Mouse (Mus musculus): ENCODE results near the gene Scyl1.
A peak's percentile ranks its signal among the peaks of the same experiment; 100 is the strongest.

Scyl1 gene

DNA sequence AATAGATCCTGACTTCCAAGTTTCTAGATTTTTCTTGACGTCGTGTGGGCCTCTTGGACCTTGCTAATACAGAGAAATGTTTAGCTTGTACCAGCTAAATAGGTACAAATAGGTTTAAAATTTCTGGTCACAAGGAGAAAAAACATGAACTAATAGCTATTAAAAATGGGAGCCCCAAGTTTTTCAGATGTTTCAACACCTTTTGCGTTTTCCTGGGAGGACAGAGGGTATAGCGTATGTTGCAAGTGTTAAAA, 31.5 kb upstream of the Scyl1 start:
- no peak for DNase-seq

- peak; percentile 92 for DNase-seq
Observed at GRCm38 (mm10) chr19:5802011-5802786, 31.0 kb upstream of the Scyl1 start.

GRCm38 (mm10) chr19:5801432-5801964, 30.3 kb upstream of the Scyl1 start:
- no peak for DNase-seq

- no peak for DNase-seq
Observed at GRCm38 (mm10) chr19:5800632-5801431, 29.6 kb upstream of the Scyl1 start.

DNA sequence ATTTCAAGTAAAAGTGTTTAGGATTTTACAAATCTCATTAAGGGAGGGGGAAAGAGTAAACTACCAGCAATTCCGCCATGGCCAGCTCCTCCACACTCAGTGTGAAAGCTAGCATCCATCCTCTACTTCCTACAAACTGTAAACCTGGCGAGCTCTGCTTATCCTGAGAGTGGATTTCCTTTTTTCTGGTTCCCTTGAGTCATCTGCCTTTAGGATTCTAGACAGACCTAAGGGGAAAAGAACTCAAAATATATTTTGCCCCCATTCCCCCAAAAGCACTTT, 29.1 kb upstream of the Scyl1 start:
- no peak for DNase-seq

DNA sequence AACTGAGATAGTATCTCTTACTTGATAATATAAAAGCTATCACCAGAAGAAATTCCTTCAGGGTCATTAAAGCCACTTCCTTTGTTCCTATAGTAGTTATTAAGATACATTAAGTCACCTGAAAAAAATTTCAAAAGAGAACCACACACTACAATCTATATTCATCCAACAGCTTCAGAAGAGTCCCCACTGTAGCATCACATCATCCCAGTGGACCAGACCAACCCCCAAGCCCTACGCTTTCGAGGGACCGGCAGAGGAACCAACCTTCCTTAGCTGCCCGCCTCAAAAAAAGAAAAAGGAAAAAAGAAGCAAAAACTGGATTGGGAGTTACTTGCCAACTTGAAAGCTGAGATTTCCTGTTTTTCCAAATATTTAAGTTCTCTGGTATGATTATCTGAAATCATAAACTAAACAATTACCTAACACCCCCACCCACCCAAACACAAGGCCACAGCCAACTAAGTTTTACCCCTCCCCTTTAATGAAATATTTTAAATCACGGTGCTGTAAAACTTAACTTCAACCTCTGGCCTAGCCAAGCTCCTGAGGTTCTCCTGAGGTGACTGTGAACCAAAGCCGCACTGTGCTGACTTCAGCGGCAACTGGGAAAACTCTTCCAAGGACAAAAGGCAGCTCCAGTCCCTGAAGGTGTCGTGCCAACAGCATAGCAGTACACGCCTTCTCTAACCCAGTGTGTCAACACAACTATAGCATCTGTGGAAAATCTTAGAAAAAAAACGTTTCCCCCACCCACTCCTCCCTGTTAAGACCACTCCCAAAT, 28.5 kb upstream of the Scyl1 start:
- DNase-seq: no peak

DNA sequence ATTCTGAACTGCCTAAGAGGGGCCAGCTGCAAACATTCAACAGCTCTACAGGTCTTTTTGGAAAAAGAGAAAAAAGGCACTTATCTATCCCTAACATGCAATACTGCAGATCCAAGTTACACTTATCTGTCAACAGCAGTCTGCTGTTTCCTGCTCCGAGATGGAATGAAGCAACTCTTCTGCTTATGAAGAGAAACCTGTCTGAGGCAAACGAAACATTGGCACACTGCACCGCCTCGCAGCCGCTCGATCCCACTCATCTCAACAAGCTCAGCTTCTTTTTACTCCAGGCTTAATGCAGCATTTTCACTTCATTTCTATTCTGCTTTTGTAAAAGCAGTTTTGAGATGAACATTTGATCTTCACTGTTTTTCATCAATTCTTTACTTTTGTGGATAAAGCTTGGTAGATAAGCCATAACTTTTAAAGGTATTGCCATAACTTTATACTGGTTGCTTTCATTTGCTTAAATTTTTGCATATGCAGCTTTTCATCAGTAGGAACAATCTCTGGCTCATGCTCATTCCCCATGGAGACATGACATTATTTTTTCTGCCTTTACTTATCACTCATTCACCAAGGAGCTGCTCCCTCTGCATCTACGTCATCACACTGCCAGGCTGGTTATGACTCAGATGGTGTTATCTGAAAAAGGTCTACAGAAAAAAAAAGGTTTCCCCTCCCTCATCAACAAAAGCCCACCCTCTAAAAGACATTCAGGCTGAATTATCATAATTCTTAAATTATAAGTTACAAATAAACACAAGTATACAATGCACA, 27.7 kb upstream of the Scyl1 start:
- DNase-seq: no peak

DNA sequence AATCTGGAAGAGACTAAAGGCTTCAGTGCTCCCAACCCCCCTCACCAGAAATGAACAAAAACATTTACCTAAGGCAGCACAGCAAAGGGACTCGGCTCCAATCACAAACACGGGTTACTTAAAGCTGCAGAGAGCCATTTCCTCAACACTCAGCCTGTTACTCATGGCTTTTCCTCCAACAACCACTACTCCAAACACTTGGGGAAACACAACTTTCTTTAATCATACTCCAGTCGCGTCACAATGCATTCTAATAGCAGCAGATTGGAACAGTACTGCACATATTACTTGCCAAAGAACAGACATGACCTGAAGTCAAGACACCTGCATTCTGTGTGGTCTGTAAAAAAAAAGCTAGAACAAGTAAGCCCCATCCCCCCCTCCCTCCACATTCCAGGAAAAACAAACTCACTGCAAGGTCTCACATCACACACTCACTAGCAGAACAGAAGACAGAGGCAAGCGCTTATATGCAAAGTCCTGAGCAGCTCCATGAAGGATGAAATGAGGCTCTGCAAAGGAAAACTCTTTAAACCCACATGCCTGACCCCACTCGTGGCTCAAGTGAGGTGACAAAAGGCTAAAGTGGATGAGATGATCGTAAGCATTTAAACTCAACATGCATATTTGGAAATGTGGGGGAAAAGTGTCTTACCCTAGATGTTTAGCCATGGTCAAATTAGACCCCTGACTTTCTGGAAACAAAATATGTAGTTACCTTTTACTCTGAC, 26.3 kb upstream of the Scyl1 start:
- no peak for DNase-seq

GRCm38 (mm10) chr19:5796573-5797111, 25.4 kb upstream of the Scyl1 start:
- DNase-seq: no peak

- no peak for DNase-seq
Observed at GRCm38 (mm10) chr19:5795668-5796572, 24.7 kb upstream of the Scyl1 start.

DNA sequence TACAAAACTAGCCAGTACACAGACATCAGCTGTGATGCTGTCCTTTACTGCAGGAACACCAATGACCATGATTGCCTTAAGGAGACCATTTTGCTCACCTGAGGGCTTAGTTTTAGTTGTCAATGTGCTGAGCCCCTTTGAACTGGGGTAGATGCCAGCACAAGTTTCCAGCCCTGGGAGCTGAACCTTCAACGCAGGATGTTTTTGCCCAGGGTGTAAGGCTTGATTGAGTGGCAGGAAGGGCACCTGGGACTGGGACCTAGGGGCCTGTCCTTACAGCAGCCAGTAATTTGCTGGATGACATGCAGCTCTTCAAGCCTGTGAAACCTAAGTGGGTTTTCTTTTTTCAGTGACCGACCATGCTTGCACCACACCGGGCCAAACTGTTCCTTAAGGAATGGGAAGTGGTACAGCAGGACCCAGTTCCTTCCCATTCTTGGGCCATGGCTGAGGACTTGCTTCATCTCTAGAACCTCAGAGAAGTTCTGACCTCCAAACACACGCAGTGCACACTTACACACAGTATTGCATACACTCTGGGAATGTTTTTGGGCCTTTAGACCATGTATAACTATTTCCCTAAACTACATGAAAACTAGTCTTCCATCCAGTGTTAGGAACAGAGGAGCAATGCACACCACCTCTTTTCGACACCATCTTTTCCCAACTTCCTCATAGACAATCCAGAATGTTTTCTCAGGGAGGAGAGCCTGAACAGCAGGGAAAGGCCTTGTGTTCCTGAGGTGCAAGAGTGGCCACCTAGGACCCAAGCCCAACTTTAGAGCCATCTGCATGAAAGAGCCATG, 23.8 kb upstream of the Scyl1 start:
- no peak for DNase-seq

DNA sequence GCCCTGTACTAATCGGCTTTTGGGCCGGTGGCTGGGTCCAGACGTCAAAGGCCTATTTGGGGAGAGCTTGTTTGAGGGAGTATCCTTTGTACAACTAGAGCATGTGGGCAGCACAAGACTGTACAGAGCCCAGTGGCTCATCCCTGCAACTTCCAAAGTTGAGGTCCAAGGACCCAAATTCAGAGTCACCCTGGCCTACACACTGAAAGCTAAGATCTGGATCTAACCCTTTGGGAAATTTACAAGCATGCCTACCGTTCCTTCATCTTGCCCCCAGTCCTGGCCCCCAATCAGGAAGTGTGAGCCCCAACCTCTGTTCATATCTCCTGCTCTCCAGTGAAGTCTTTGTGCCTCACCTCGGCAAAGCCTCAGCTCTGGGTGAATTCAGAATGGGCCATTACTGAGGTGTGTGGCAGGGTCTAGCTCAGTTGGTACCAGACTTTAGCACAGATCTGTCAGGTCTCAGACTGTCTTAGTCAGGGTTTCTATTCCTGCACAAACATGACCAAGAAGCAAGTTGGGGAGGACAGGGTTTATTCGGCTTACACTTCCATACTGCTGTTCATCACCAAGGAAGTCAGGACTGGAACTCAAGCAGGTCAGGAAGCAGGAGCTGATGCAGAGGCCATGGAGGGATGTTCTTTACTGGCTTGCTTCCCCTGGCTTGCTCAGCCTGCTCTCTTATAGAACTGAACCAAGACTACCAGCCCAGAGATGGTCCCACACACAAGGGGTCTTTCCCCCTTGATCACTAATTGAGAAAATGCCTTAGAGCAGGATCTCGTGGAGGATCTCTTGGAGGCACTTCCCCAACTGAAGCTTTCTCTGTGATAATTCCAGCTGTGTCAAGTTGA, 22.9 kb upstream of the Scyl1 start:
- DNase-seq: peak; percentile 32

DNA sequence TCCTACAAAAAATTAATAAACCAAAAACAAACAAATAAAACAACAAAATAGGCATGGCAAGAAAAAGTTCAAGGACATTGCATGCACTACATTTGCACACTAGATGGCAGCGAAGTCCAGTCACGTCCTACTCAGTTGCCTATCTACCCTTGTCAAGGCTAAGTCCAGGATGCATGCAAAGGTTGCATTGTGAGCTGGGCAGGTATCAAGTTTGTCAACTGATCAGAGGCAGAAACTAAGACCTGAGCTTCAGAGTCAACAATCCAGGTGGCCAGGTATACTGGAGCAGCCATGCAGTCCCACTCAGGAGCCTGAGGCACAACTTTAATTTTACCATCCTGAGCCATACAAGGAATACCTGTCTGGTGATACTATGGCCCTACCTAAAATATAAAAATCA, 21.9 kb upstream of the Scyl1 start:
- peak; percentile 64 for DNase-seq

DNA sequence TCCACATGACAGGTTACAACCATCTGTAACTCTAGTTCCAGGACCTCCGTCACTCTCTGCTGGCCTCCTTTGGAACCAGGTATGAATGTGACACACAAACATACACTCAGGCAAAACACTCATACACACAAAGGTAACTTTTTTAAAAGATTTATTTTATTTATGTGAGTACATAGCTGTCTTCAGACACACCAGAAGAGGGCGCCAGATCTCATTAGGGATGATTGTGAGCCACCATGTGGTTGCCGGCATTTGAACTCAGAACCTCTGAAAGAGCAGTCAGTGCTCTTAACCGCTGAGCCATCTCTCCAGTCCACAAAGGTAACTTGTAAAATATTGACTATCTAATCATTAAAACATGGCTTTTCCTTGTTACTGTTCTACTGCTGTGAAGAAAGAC, 20.1 kb upstream of the Scyl1 start:
- no peak for DNase-seq

- DNase-seq: no peak
Observed at GRCm38 (mm10) chr19:5789066-5789465, 17.8 kb upstream of the Scyl1 start.

DNA sequence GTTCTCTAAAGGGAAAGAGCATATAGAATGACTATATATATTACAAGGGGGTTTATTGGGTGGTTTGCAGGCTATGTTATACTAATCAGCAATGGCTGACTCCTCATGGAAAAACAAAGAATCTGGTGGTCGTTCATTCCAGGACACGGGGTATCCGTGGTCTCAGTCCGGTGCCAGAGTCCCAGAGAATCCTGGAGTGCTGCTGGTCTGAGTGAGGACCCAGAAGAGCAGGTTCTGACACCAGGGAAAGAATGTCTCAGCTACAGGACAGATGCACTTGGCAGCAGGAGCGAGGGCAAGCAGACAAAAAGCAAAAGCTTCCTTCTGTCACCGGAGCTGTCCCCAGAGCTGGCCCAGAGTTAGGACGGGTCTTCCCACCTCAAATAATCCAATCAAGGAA, 17.4 kb upstream of the Scyl1 start:
- no peak for DNase-seq

DNA sequence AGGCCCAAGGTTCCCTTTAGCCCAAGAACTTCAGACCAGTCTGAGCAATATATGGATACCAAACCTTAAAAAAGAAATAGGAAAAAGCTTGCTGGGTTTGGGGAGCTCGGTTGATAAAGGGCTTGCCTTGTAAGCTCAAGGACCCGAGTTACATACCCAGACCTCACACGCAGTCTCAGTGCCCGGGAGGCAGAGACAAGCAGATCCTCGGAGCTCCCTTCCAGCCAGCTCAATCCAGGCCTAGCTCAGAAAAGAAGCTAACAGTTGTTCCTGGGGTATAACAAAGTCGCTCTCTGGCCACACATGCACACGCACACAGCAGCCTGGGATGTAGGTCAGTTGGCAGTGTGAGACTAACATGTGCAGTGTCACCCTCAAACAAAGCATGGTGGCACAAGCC, 16.7 kb upstream of the Scyl1 start:
- no peak for DNase-seq

DNA sequence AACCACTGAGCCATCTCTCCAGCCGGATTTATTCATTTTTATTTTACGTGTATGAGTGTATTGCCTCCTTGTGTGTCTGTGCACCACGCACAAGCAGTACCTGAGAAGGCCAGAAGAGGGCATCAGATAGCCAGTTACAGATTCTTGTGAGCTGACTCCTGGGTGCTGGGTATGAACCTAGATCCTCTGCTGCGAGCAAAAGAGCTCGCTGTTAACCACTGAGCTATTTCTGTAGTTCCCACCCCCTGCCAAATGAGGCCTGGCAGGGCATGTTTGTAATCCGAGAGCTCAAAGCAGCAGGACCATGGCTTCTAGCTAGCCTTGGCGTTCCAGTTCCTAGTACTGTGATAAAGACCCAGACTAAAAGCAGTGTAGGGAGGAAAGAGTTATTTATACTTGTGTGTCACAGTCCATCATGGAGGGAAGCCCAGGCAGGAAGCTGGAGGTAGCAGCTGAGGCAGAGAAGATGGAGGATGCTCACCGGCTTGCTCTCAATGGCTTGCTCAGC, 16.0 kb upstream of the Scyl1 start:
- peak; percentile 87 for DNase-seq

All from layer of hippocampus, adult 9-11 months (tissue).